Mouse (Mus musculus) intestine, embryonic 16.5 days (tissue): ENCODE measurements at regions not wholly inside any gene's neighbourhood (a gene's known extent, or its start where the extent isn't known, plus 50 kb on each side); places are given as distances from the start of the nearest gene placed in this dataset.

ENCODE experiments used
- ATAC-seq: fragments of 200-750 bp; cut with Nextera tagmentation; 2 replicates; pipeline ENCODE4 v1.8.0; 2017; ENCODE audit warnings: moderate TSS enrichment, moderate library complexity
- H3K27ac ChIP-seq: fragments of 300-500 bp; sonication (generic); 2 replicates; pipeline ENCODE4 v1.5.1; 2014; ENCODE audit warnings: mild to moderate bottlenecking, low read length
- H3K27me3 ChIP-seq: fragments of 300-500 bp; sonication (generic); replicated peaks from 2 replicates; pipeline ENCODE4 v1.6.1; 2014; ENCODE audit warnings: low read length, control low read depth, mixed read lengths; ENCODE audit not compliant: control insufficient read depth, insufficient read depth
- H3K36me3 ChIP-seq: fragments of 300-500 bp; sonication (generic); 2 replicates; pipeline ENCODE4 v1.6.1; 2014; ENCODE audit warnings: low read length, control low read depth; ENCODE audit not compliant: control insufficient read depth, insufficient read depth
- H3K4me1 ChIP-seq: fragments of 300-500 bp; sonication (generic); 2 replicates; pipeline ENCODE4 v1.6.1; 2014; ENCODE audit warnings: low read length, control low read depth, mixed read lengths; ENCODE audit not compliant: control insufficient read depth, insufficient read depth
- H3K4me2 ChIP-seq: fragments of 300-500 bp; sonication (generic); 2 replicates; pipeline ENCODE4 v1.6.1; 2014; ENCODE audit warnings: low read depth, low read length, control low read depth
- H3K4me3 ChIP-seq: fragments of 300-500 bp; sonication (generic); 2 replicates; pipeline ENCODE4 v1.5.1; 2014; ENCODE audit warnings: mild to moderate bottlenecking, low read length
- H3K9ac ChIP-seq: fragments of 300-500 bp; sonication (generic); 2 replicates; pipeline ENCODE4 v1.6.1; 2014; ENCODE audit warnings: low read depth, low read length
- H3K9me3 ChIP-seq: fragments of 300-500 bp; sonication (generic); 2 replicates; pipeline ENCODE4 v1.6.1; 2016; ENCODE audit warnings: low read length, control low read depth; ENCODE audit not compliant: control insufficient read depth
- WGBS: fragments of 180-500 bp; shearing (Covaris S2); extraction: QIAGEN DNeasy Blood & Tissue Kit; methylation state at CpG from one replicate; pipeline ENCODE4 v1.1.7; 2014; 5-methylcytosine and 5-hydroxymethylcytosine counted together

DNA sequence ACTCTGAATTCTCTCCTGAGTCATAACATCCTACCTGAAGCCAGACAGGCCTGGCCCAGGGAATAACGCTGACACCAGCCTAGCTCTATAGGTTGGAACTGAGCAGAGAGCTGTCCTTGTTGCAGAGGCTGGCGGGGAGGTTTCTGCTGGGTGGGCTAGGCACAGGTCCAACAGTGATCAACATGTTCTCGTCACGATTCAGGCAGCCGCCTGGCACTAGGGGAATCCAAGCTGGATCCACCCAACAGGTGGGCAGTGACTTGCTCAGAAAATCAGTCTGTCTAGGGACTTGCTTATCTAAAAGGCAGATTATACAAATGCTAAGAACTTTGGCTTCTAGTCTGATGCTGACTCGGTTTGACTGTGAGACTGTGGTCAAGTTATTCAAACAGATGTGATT, 648.2 kb downstream of the Inhba start:
- Histone ChIP-seq H3K4me2 (no peak overlapping the region), H3K4me3 (no peak overlapping the region), H3K36me3 (no peaks in the 10 kb centered on the region), H3K27me3 (no peaks in the 10 kb centered on the region), H3K9ac (no peak overlapping the region), H3K4me1 (no peaks in the 10 kb centered on the region), H3K27ac (no peak overlapping the region), H3K9me3 (no peaks in the 10 kb centered on the region)
- 68% methylated on average over 6 of the region's 6 CpGs for WGBS
- no peak for ATAC-seq

DNA sequence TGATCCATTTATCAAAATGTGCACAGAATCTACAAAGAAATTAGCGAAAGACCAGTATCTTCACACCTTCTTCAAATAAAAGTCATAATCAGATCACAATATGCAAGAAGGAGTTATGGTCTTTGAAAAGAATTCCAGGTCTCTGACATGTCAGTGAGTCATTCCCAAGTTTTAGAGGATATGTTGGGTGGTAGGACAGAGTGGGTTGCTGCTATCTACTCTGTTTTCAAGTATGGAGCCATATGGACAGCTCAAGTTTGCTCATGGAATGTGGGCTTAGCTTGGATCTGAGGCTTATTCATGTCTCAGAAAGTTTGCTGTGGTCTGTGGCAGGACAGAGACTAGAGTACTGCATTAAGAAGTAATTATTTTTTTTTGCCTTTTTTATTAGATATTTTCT, 657.0 kb downstream of the Inhba start:
- WGBS, result 84% methylated on average over 1 of the region's 1 CpGs
- Histone ChIP-seq H3K27ac (no peak overlapping the region), H3K4me2 (no peak overlapping the region), H3K9me3 (no peaks in the 10 kb centered on the region), H3K27me3 (no peaks in the 10 kb centered on the region), H3K36me3 (no peaks in the 10 kb centered on the region), H3K4me3 (no peak overlapping the region), H3K9ac (no peak overlapping the region), H3K4me1 (no peaks in the 10 kb centered on the region)
- ATAC-seq, result no peak

DNA sequence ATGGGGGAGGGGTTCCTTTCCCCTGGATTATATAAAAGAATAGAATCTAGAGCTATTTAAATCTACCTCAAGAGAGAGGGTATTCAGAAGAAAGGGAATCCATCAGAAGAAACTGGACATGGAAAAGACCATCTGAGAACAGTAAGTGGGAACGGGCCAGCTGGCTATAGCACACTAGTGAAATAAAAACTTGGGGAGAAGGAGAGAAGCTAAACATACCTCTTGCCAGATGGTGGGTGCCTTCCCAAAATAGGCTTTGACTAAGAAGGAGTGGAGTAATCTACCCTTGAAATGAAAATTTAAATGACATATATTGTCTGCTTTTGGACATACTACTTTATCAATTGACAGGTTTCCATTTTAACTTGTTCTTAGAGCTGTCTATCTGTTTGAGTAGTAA, 657.6 kb downstream of the Inhba start:
- Histone ChIP-seq H3K36me3 (no peaks in the 10 kb centered on the region), H3K27ac (no peak overlapping the region), H3K9me3 (no peaks in the 10 kb centered on the region), H3K4me2 (no peak overlapping the region), H3K27me3 (no peaks in the 10 kb centered on the region), H3K4me1 (no peaks in the 10 kb centered on the region), H3K4me3 (no peak overlapping the region), H3K9ac (no peak overlapping the region)
- no peak for ATAC-seq
- 100% methylated on average over 1 of the region's 1 CpGs for WGBS

- ATAC-seq, result no peak
These were observed 658.5 kb downstream of the Inhba start for GRCm38 (mm10) chr13:16670047-16670733.

DNA sequence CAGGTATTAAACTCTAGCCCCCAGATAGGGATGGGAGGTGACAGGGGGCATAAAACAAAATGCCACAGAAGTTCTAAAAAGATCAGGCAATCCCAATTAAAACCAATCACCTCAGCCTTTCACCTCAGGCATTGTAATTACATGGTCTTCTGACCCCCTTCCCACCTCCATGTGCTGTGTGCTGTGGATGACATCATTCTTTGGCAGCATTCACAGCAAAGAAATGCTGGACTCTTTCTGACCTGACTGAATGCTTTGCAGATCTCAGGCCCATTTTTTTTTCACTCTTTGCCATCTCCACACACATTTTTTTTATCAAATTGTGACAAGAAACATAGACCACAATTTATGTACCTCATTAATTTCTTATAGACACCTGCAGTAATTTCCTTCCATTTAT, 659.1 kb downstream of the Inhba start:
- Histone ChIP-seq H3K9me3 (no peaks in the 10 kb centered on the region), H3K4me3 (no peak overlapping the region), H3K4me2 (no peak overlapping the region), H3K9ac (no peak overlapping the region), H3K36me3 (no peaks in the 10 kb centered on the region), H3K4me1 (no peaks in the 10 kb centered on the region), H3K27me3 (no peaks in the 10 kb centered on the region), H3K27ac (no peak overlapping the region)
- ATAC-seq, result no peak

More at GRCm38 (mm10) chr13:16670047-16670733, 658.5 kb downstream of the Inhba start:
- Histone ChIP-seq H3K9me3 (no peaks in the 10 kb centered on the region), H3K36me3 (no peaks in the 10 kb centered on the region), H3K9ac (no peak overlapping the region), H3K27ac (no peak overlapping the region), H3K27me3 (no peaks in the 10 kb centered on the region), H3K4me3 (no peak overlapping the region), H3K4me1 (no peaks in the 10 kb centered on the region), H3K4me2 (no peak overlapping the region)
- WGBS, result 66% methylated on average over 5 of the region's 5 CpGs

DNA sequence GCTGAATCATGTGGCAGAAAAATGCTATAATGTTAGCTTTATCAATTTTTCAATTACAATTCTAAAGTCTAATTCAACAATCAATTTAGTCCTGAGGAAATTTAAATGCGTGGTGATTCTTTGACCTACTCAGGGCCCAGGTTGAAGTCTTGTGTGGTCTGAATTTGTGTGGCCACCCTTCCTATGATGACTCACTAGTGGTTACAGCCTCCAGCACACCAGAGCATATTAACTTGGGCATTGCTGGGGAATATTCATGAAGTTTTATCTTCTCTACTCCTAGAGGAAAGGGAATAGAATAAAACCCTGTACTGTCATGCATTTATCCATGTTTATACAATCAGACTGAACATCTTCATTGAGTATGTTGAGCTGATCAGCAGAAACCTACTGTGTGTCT, 665.2 kb downstream of the Inhba start:
- Histone ChIP-seq H3K4me1 (no peaks in the 10 kb centered on the region), H3K9me3 (no peaks in the 10 kb centered on the region), H3K36me3 (no peaks in the 10 kb centered on the region), H3K27me3 (no peaks in the 10 kb centered on the region), H3K4me2 (no peak overlapping the region), H3K27ac (no peak overlapping the region), H3K4me3 (no peak overlapping the region), H3K9ac (no peak overlapping the region)
- ATAC-seq, result no peak
- 85% methylated on average over 1 of the region's 1 CpGs for WGBS

DNA sequence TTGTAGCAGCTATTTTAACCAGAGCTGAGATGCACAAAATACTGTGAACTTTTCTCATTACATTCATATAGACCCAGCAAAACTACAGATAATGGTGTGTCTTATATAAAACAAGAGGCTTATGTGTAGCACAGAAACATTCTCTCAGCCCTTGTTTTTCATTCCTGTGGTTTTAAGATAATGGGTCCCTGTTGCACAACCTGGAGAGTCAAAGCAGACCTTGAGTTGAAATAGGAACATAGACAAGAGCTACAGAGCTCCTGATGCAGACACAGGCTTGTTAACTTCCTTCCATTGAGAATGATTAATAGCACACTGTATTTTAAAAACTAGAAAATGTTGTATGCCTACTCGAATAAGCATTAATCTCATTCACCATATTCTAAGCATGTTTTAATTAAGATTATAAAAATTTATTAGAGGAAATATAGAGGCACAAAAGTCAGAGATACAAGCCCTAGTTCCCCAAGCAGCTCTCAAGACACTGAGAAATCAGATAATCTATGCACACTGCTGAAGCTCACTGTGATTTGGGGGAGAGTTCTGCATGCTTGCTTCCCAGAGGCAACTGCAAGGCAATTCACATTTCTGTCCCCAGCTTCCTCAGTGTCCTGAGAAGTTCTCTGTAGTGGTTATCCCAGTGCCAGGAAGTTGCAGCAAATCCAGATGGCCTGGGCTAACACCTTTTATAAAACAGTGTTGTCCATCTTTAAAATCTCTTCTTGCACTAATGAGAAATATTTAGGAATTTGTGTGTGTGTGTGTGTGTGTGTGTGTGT, 666.8 kb downstream of the Inhba start:
- Histone ChIP-seq H3K4me2 (no peak overlapping the region), H3K4me1 (no peaks in the 10 kb centered on the region), H3K27ac (no peak overlapping the region), H3K9ac (no peak overlapping the region), H3K9me3 (no peaks in the 10 kb centered on the region), H3K27me3 (no peaks in the 10 kb centered on the region), H3K36me3 (no peaks in the 10 kb centered on the region), H3K4me3 (no peak overlapping the region)
- WGBS, result 65% methylated on average over 1 of the region's 1 CpGs
- no peak for ATAC-seq

- no peak overlapping the region for H3K9ac ChIP-seq
- no peaks in the 10 kb centered on the region for H3K36me3 ChIP-seq
- no peak for ATAC-seq
- H3K27me3 ChIP-seq, result no peaks in the 10 kb centered on the region
- H3K4me3 ChIP-seq, result no peak overlapping the region
- no peaks in the 10 kb centered on the region for H3K9me3 ChIP-seq
- H3K4me1 ChIP-seq, result no peaks in the 10 kb centered on the region
- H3K27ac ChIP-seq, result no peak overlapping the region
- WGBS, result 88% methylated on average over 1 of the region's 1 CpGs
- H3K4me2 ChIP-seq, result no peak overlapping the region
These were observed 682.5 kb downstream of the Inhba start for GRCm38 (mm10) chr13:16694201-16694600.

GRCm38 (mm10) chr13:16700934-16701333, 689.3 kb downstream of the Inhba start:
- H3K36me3 ChIP-seq, result no peaks in the 10 kb centered on the region
- H3K9me3 ChIP-seq, result no peaks in the 10 kb centered on the region
- no peaks in the 10 kb centered on the region for H3K27me3 ChIP-seq
- no peak for ATAC-seq
- H3K9ac ChIP-seq, result no peak overlapping the region
- H3K4me2 ChIP-seq, result no peak overlapping the region
- H3K4me1 ChIP-seq, result 0 out of 2 replicates have a peak, but pooled peaks cover 1% of the 10 kb centered on the region
- WGBS, result 89% methylated on average over 2 of the region's 2 CpGs
- H3K27ac ChIP-seq, result no peak overlapping the region
- H3K4me3 ChIP-seq, result no peak overlapping the region
